Mouse (Mus musculus): ENCODE measurements around the gene Slc25a5. TPM values are rescaled to one million over a fixed set of nuclear protein-coding genes. Genes with fewer than 3 reads are reported as not detected.

Slc25a5 gene
- total RNA-seq, 2 experiments from 2014 or later: 58.6 to 65.0 TPM

DNA sequence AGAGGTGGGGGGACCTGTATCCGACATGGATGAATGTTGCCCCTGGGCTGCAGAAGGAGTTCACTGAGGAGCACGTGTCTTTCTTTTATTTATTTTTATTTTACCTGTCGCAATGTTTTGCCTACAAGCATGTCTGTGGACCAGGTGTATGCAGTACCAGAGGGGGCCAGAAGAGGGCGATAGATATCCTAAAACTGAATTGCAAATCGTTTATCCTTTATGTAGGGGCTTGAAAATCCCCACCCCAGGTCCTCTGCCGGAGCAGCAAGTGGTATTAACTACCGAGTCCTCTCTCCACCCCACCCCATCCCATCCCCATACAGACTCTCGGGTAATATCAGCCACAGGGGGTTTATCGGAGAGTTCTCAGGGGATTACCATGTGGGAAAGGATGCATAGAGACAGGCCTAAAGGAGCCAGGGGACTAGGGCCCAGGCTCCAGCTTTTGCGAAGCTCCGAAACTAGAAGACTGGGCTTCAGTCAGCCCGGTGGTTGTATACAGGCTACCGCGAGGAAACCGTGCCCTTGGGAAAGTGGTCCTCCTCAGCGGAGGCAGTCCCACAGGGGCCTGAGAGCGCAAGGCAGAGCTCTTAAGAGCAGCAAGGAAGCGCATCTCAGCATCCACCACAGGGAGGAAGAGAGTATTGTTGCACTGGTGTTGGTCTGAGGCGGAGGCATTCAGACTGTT, 38.1 kb downstream of the Slc25a5 start:
- DNase-seq (ENCODE audit: low spot score): peak; percentile 55

DNA sequence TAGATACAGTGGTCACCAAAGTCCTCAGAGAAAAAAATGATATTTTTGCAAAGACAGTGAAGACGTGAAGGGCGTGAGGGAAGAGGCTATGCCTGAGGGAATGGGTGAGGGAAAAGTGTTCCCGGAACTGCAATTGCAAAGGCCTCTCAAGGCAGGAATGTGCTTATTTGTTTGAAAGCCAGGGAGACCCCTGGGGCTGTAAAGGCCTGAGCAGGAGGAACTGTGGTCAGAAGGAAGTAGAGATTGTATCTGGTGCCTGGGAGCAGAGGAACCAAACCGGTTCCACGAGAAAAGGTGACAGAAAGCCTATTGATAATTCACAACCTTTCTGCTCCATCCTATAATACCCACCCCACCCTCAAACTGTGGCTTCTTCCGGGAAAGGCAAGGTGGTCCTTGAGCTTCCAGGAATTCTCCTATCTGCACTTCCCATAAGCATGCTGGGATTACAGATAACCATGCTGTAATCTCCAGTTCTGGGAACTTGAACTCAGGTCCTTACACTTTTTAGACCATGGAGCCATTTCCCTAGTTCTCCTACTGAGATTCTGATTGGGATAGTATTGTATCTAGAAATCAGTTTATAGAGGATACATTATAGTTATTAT, 41.7 kb downstream of the Slc25a5 start:
- DNase-seq (ENCODE audit: low spot score): no peak

DNA sequence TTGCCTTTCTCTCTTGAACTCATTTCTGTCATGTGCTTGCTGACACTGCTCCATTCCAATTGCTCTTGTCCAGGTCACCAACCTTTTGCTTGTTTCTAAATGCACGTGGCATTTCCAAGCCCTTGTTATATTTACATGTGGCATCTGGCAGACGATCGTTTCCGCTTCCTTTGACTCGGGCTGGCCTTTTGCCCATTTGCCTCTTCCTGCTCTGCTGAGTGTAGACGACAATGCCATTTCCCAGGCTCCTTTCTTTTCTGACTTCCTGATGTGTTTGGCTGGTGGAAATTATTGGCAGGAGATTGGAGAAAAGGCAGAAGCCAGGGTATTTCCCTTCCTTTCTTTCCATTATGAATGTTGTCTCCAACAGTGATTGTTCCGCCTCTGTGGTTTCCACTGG, 43.9 kb downstream of the Slc25a5 start:
- DNase-seq (ENCODE audit: low spot score): no peak

DNA sequence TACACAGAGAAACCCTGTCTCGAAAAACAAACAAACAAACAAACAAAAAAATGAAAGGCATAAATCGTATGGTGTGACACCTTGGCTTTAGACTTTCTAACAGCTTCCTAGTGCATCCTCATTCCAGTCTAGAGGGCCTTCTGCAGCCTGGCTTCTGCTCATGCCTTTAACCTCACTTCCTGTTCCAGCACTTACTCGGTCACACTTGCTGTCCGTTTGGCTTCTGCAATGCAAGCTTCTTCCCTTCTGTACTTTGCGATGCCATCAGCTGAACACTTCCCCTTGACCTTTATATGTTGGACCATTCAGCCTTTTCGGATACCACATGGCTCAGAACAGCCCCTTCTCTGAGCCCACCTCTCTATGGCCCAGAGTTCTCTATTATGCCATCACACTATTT, 46.2 kb downstream of the Slc25a5 start:
- no peak for DNase-seq (ENCODE audit: low spot score)

DNA sequence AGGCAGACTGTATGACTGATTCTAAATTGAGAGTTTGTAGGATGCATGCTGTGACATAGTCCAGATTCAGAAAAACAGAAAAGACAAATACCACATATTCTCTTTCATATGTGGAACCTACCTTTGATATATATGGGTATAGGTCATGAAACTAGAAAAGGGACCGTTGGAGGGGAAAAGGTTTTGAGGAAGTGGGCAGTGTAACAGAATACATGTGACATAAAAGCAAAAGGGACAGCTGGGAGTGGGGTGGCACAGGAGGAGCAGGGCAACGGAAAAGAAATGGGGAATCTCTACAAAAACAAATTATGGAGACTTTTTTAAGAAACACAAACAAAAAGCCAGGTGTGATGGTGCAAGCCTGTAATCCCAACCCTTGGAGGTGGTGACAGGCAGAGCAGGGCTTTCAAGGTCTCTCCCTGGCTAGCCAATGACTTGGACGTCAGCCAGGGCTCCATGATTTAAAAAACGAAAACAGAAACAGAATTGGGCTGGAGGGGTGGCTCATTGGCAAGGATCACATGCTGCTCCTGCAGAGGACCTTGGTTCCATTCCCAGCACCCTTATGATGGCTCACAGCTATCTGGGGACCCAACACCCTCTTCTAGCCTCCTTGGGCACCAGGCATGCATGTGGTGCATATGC, 48.0 kb downstream of the Slc25a5 start:
- DNase-seq (ENCODE audit: low spot score): no peak

DNA sequence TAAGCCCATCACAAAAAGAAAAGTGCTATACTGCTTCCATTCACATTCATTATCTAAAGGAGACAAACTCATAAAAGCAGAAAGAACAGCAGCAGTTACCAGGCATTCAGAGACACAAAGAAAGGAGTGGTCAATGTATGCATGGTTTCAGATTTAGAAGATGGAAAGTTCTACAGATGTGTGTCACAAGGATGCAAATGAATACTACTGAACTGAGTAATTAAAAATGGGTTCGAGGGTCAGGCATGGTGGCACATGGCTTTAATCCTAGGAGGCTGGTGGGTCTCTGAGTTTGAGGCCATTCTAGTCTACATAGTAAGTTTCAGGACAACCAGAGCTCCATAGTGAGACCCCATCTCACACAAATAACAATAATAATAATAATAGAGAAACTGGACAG, 51.7 kb downstream of the Slc25a5 start:
- DNase-seq (ENCODE audit: low spot score): no peak

Other genes starting within 250 kb of the Slc25a5 start
- gene Pgrmc1, start 197.4 kb upstream of the Slc25a5 start, total RNA-seq (2021): 10 to 100 TPM in 1 of 2 experiments, 1 to 10 TPM in 1; 7.3 to 10.6 TPM
- 1 to 10 TPM; 1.8 to 1.9 TPM for gene Akap17b, start 150.3 kb upstream of the Slc25a5 start, total RNA-seq (2021)
- gene Slc25a43, start 52.0 kb upstream of the Slc25a5 start, total RNA-seq (2021): not detected
- gene Ube2a, start 78.2 kb downstream of the Slc25a5 start, total RNA-seq (2021): 10 to 100 TPM; 39.5 to 42.1 TPM
- gene C330007P06Rik, start 78.5 kb downstream of the Slc25a5 start, total RNA-seq (2021): 10 to 100 TPM; 10.3 to 10.7 TPM
- gene Nkrf, start 107.2 kb downstream of the Slc25a5 start, total RNA-seq (2021): 1 to 10 TPM; 2.9 to 3.1 TPM
- gene Sept6, start 196.1 kb downstream of the Slc25a5 start, total RNA-seq (2021): 1 to 10 TPM; 1.2 to 1.4 TPM

Data from gastrocnemius, adult 18-20 months (tissue).